Mouse (Mus musculus): ENCODE results near the gene Scyl3.

Gene Scyl3

DNA sequence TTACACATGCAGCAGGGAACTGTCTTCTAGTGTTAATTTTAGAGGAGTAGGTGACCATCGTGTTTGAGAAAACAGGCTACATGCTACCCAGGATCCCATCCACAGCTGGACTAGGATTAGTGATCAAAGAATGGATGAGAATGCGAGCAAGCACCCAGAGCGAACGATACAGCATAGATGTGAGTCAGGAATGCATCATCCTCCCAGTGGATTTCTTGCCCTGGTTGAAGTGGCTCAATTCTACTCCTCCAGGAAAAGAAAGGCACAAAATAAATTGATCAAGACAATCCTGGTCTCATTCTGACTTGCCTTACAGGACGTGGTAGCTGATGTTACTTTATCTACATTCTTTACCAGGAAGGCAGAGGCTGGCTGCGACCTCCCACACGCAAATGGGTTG lies at the start of gene Scyl3:
Gene Scyl3 (plus strand): TSS at position 255 of the 400 bp plus-strand sequence.
- no peak for DNase-seq (ENCODE audit: low spot score in 2 of 2)

GRCm38 (mm10) chr1:163889629-163890028 lies 39.3 kb upstream of the Scyl3 start:
- no peak for DNase-seq (ENCODE audit: low spot score in 2 of 2)

DNA sequence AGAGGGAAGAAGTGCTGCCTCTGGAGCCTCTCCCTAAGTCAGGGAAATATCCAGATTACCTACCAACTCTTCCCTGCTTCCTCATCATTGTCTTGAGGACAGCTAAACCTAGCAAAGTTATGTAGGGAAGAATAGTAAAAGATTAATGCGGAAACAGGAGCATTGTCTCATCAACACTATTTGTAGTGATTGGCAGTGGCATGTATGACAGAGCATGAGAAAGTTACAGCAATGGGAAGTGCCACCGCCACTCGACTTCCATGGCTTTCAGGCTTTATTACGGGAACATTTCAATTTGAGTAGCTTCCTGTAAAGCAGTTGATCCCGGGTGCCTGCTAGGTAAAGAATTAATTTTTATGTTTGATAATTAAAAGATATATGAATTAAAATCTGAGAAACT lies 35.6 kb upstream of the Scyl3 start:
- no peak for DNase-seq (ENCODE audit: low spot score in 2 of 2)

DNA sequence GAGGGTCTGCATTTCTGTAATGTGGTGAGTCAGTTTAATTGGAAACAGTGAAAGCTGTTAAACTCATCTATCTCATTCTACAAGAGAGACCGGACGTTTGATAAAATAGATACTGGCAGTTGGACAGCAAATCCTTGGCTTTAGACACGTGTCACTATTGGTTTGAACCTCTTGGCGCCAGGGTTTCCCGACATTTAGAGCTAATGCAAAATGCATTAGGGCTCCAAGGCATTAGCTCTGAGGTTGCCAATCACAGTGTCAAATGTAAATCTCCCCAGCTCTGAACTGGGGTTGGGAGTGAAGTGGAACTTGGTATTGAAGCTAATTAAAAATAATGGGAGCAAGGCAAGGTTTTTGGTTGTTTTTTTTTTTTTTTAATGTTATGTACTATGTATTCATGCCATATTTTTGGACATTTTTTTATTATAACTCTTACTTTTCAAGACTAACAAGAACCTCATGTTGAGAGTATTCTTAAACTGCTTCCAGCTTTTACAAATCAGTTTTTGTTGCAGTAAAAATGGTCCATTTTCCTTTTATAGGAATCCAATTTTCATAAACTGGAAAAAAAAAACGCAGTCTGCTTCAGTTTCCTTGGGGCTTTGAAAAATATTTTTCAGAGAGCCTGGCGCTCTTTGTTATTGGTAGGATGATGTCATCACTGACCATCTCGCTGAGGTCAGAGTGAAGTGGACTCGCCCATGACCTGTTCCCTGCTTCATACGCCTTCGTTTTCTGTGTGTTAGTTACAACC lies 34.9 kb upstream of the Scyl3 start:
- no peak for DNase-seq (ENCODE audit: low spot score in 2 of 2)

- DNase-seq (ENCODE audit: low spot score in 2 of 2): no peak
Measured at GRCm38 (mm10) chr1:163898291-163898764, 30.6 kb upstream of the Scyl3 start.

DNA sequence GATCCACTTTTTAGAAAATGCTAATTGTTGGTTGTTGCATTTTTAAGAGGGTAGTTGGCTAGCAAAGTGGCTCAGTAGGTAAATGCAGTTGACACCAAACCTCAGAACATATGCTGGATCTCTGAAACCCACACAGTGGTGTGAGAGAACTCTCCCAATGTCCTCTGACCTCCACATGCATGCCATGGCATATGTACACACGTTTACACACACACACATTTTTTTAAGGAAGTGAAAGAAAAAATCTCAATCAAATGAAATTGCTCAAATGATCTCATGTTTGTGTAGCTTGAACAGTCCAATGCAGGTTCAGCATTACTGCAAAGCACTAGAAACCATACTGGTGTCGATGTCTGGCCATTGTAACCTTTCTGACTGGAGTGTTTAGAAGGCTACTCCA lies 29.3 kb upstream of the Scyl3 start:
- no peak for DNase-seq (ENCODE audit: low spot score in 2 of 2)

GRCm38 (mm10) chr1:163900168-163900567 lies 28.7 kb upstream of the Scyl3 start:
- DNase-seq (ENCODE audit: low spot score in 2 of 2): no peak

- DNase-seq (ENCODE audit: low spot score in 2 of 2): no peak
Measured at GRCm38 (mm10) chr1:163903411-163903810, 25.5 kb upstream of the Scyl3 start.

GRCm38 (mm10) chr1:163907007-163907811 lies 21.7 kb upstream of the Scyl3 start:
- no peak for DNase-seq (ENCODE audit: low spot score in 2 of 2)

GRCm38 (mm10) chr1:163908389-163908788 lies 20.5 kb upstream of the Scyl3 start:
- no peak for DNase-seq (ENCODE audit: low spot score in 2 of 2)

- no peak for DNase-seq (ENCODE audit: low spot score in 2 of 2)
Measured at GRCm38 (mm10) chr1:163910343-163910742, 18.6 kb upstream of the Scyl3 start.

DNA sequence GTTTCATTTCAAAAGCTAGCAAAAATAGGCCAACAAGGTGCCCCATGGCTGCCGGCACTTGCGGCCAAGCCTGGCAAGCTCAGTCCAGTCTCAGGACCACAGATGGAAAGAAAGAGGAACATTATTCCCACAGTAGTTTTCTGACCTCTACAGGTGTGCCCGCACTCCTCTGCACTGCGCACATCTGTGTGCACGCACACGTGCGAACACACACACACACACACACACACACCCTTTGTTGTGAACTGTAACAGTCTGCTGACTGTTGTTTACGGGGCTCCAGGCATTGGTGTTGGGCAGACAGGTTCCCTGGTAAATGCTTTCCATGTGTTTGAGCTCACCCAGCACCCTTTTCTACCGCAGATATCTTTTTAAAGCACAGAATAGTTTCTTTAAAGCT lies 18.1 kb upstream of the Scyl3 start:
- DNase-seq (ENCODE audit: low spot score in 2 of 2): no peak

DNA sequence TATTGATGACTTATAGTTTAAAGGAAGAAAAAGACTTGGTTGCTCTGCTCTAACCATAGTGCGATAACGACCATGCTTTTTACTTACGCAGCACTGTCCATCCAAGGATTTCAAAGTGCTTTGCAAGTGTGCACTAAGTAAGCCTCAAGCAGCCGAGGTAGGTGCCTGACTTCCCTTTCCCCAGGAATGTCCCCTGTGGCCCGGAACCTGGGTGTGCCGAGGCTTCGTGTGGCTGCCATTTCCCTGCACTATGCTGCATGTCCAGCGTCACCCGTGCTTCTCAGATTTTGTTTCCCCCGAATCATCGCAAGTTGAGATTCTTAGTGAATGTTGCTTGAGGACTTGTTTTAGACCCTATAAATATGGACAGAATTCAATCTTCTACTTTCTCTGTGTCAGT lies 16.9 kb upstream of the Scyl3 start:
- DNase-seq (ENCODE audit: low spot score in 2 of 2): no peak

GRCm38 (mm10) chr1:163917349-163918160 lies 11.3 kb upstream of the Scyl3 start:
- no peak for DNase-seq (ENCODE audit: low spot score in 2 of 2)

DNA sequence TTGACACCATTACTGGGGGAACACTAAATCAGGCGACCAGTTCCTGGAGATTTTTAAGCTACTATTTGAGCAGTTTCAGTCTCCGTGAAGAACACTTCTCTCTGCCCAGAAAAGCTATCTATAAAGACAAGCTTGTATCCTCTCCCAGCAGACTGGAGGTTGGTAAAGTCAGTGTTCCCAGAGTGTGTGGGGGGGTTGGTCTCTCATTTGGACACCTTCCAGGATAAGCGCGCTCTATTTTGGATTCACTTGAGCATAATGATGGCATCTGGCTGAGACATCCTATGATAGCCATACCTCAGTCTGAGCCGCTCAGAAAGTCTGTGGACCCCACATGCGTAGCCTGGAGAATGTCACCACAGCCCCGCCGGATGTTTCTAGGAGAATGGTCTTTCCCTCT lies 4.8 kb upstream of the Scyl3 start:
- DNase-seq (ENCODE audit: low spot score in 2 of 2): no peak

GRCm38 (mm10) chr1:163929636-163930457 lies 947 bp downstream of the Scyl3 start:
- DNase-seq (ENCODE audit: low spot score in 2 of 2): peak; percentile 79 to 82

GRCm38 (mm10) chr1:163930458-163930794 lies 1.5 kb downstream of the Scyl3 start:
- no peak for DNase-seq (ENCODE audit: low spot score in 2 of 2)

DNA sequence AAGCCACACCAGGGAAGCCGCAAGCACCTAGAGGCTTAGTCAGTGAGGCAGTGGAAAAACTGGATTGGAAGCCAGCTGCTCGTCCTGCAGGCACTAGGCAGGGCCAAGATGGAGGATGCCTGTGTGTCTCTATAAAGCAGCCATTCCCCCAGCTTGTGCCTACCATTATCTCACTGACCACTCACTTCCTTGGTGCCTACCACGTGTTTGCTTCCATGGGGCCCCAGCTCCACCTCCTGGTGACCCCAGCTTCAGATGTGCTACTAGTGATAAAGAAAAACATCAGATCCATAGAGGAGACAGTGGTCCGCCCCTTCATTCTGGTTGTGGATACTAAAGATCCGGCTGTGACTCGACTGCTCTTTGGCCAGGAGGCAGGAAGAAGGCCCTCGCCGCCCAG lies 2.9 kb downstream of the Scyl3 start:
- DNase-seq (ENCODE audit: low spot score in 2 of 2): no peak

- DNase-seq (ENCODE audit: low spot score in 2 of 2): no peak
Measured at GRCm38 (mm10) chr1:163934591-163934990, 5.7 kb downstream of the Scyl3 start.

GRCm38 (mm10) chr1:163942056-163942455 lies 13.2 kb downstream of the Scyl3 start:
- DNase-seq (ENCODE audit: low spot score in 2 of 2): no peak

GRCm38 (mm10) chr1:163953396-163953795 lies 24.5 kb downstream of the Scyl3 start:
- no peak for DNase-seq (ENCODE audit: low spot score in 2 of 2)

Data from frontal cortex, postnatal 14 days (tissue).